Mouse (Mus musculus) natural killer cell, adult 2 months (primary cell): ENCODE measurements around the gene Atg7.

Experiments used
- DNase-seq, 2 experiments: peaks; one replicate each; pipeline ENCODE4 v3.0.0; 2022; ENCODE audit warnings: low spot score in 2 of 2

Atg7 gene

DNA sequence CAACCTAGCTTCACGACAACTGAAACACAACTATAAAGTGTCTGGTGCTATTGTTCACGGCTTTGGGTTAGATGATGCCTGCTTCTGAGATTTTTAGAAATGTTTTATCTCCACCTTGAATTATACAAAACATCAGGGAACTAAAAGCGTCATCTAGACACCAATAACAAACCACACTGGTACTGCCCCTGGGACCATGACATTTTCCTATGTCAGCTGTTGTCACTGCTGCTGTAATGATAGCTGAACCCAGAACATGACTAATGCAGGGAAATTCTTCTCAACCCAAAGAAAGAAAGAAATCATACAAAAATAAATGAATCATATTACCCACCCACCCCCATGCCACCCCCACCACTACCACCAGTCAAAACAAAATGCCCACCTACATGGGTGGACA lies 261.9 kb downstream of the Atg7 start:
- DNase-seq = no peak

DNA sequence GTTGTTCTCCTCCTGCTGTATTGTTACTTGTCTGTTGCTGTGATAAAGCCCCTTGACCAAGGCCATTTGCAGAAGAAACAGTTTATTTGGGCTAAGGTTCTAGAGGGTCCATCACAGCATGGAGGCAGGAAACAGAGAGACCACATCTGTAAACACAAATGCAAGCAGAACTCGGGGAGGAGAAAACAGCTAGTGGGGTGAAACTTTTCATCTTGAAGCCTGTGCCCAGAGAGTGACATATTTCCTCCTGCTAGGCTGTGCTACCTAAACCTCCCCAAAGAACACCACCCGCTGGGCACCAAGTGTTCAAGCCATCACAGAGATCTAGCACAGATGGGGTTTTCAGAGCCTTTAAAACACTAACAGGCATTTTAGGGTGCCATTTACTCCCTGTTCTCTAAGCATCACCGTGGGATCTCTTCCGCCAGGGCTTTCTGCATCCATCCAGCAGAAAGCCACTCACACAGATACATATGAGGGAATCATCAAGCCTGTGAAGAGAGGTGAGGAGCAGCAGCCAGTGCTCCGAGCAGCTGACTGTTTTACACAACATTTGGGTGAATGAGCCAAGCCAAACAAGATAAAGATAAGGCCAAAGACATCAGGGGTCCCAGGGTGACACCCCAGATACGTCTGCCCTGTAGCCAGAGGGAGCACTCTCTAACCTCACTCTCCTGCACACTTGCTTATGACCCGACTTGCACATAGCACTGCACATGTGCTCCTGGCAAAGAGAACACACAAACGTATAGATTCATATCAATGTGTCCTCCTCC lies 262.5 kb downstream of the Atg7 start:
- no peak for DNase-seq

DNA sequence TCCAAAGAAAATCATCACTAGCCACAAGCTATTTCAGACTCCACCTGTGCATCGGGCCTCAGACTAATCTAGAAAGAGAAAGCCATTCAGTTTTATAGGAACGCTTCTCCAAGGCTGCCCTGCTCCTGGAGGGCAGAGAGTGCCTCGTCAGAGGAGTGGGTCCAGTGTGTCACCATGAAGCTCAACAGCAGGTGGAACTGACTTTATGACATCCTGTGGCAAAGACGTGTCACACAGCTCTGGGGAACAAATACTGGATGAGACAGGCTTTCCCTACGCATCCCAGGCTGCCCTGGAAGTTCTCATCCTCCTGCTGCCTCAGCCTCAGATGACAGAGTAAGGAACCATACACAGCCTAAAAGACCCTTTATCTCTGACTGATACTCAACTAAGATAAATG lies 263.3 kb downstream of the Atg7 start:
- DNase-seq = no peak

GRCm38 (mm10) chr6:114907459-114907858 lies 264.6 kb downstream of the Atg7 start:
- no peak for DNase-seq

- DNase-seq = no peak
These were observed 266.9 kb downstream of the Atg7 start for GRCm38 (mm10) chr6:114909801-114910200.
